1 mouse cellular context compared by ENCODE assay signal in the genomic region with DNA sequence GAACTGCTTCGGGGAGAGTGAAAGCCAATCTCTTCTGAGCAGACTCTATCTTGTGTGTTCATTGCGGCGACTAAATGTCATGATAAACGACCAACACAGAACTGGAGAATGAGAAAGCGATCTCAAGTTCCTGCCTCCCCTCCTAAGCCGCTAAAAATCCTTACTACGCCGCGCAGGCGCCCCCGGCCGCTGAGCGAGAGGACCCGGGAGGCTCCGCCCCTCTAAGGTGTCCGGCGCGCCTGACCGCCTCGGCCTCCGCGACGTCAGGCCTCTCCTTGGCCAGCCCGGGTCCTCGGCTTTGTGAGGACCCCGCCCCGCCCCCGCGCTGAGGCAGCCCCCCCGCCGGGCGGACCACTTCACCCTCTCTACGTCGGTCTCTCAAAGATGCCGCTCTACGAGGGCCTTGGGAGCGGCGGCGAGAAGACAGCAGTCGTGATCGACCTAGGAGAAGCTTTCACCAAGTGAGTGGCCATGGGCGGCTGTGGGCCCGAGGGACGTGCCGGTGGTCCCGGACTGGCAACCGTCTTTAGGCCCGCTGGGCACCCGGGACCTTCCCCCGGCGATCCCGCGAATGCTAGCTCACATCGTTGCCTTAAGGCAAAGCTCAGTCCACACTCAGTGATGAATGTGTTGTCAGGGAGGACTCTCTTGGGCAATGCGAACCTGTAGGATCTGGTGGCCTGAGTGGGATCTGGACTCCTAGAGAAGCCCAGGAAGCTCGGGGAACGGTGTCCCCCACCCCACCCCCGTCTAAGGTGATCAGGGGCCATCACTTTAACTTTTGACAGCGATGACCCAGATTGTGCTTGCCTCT.
A peak's percentile ranks its signal among the peaks of the same experiment; 100 is the strongest.
TF ChIP-seq lines count a peak whose summit lies in the region.

A gene (plus strand): TSS at position 287 of the 814 bp plus-strand sequence.

TF ChIP-seq in CH12.LX, 34 proteins besides CTCF, POLR2A, EP300 and RAD21 (continued from another document):
- no peak; the same call in 1 of the 2 replicates for TF ChIP-seq MAZ (IDR thresholded peaks at IDR 0.05; ENCODE audit: low read depth, low read length)
- TF ChIP-seq BHLHE40 (IDR thresholded peaks at IDR 0.05; ENCODE audit: low read depth, low read length): no peak
- TF ChIP-seq POLR2AphosphoS2 (IDR thresholded peaks at IDR 0.05; ENCODE audit: low read depth, low read length): peak; percentile 80; the same call in 1 of the 2 replicates
- TF ChIP-seq GABPA (IDR thresholded peaks at IDR 0.05; ENCODE audit: insufficient replicate concordance, low read depth, low read length): no peak
- 0 out of 2 replicates have a peak, but pooled peaks have one; percentile 44 for TF ChIP-seq KAT2A (IDR thresholded peaks at IDR 0.05; ENCODE audit: insufficient replicate concordance, low read length)
- TF ChIP-seq TCF12 (IDR thresholded peaks at IDR 0.05; ENCODE audit: low read depth, low read length): peak; percentile 89
- TF ChIP-seq IRF4 (IDR thresholded peaks at IDR 0.05; ENCODE audit: low read depth, low read length): no peak
- no peak for TF ChIP-seq JUN (IDR thresholded peaks at IDR 0.05; ENCODE audit: insufficient read depth, low read depth, low read length)
- TF ChIP-seq RCOR1 (conservative IDR thresholded peaks at IDR 0.05; ENCODE audit: low read depth, low read length): no peak; the same call in 1 of the 2 replicates
- no peak for TF ChIP-seq ZKSCAN1 (IDR thresholded peaks at IDR 0.05; ENCODE audit: borderline replicate concordance, low read depth, low read length)
- TF ChIP-seq SMC3 (IDR thresholded peaks at IDR 0.05; ENCODE audit: low read depth, low read length): no peak
- TF ChIP-seq E2F4 (IDR thresholded peaks at IDR 0.05; ENCODE audit: insufficient replicate concordance, low read depth, low read length): no peak
- TF ChIP-seq NELFE (IDR thresholded peaks at IDR 0.05; ENCODE audit: low read depth, low read length): peak; percentile 97
- TF ChIP-seq HCFC1 (IDR thresholded peaks at IDR 0.05; ENCODE audit: low read depth, low read length): peak; percentile 79
- TF ChIP-seq ZC3H11A (IDR thresholded peaks at IDR 0.05; ENCODE audit: low read depth, low read length): no peak
- no peak for TF ChIP-seq MYC (IDR thresholded peaks at IDR 0.05; ENCODE audit: low read depth, low read length)
- TF ChIP-seq CHD1 (IDR thresholded peaks at IDR 0.05; ENCODE audit: low read depth, low read length): no peak
- TF ChIP-seq ZMIZ1 (IDR thresholded peaks at IDR 0.05; ENCODE audit: low read depth, low read length): peak; percentile 94
- no peak for TF ChIP-seq ZNF384 (IDR thresholded peaks at IDR 0.05; ENCODE audit: low read depth, low read length)
- peak; percentile 47; the same call in 1 of the 2 replicates for TF ChIP-seq MEF2A (IDR thresholded peaks at IDR 0.05; ENCODE audit: borderline replicate concordance, low read depth, low read length)
- TF ChIP-seq MXI1 (IDR thresholded peaks at IDR 0.05; ENCODE audit: low read depth, low read length): peak; percentile 14; the same call in 1 of the 2 replicates
- no peak for TF ChIP-seq USF2 (conservative IDR thresholded peaks at IDR 0.05; ENCODE audit: low read depth, low read length)
- TF ChIP-seq MAFK (IDR thresholded peaks at IDR 0.05; ENCODE audit: insufficient replicate concordance, low read length): no peak
- no peak for TF ChIP-seq PAX5 (IDR thresholded peaks at IDR 0.05; ENCODE audit: low read length)
- peak; percentile 99 for TF ChIP-seq MAX (IDR thresholded peaks at IDR 0.05; ENCODE audit: low read length)
- no peak; the same call in 1 of the 2 replicates for TF ChIP-seq UBTF (IDR thresholded peaks at IDR 0.05; ENCODE audit: low read depth, low read length)
- peak; percentile 92 for TF ChIP-seq NRF1 (IDR thresholded peaks at IDR 0.05; ENCODE audit: low read depth, low read length)
- TF ChIP-seq USF1 (IDR thresholded peaks at IDR 0.05; ENCODE audit: low read depth, low read length): no peak
- TF ChIP-seq ELF1 (IDR thresholded peaks at IDR 0.05; ENCODE audit: low read depth, low read length): peak; percentile 48; the same call in 1 of the 2 replicates
- TF ChIP-seq ETS1 (conservative IDR thresholded peaks at IDR 0.05; ENCODE audit: low read depth, low read length): no peak
- TF ChIP-seq SIN3A (IDR thresholded peaks at IDR 0.05; ENCODE audit: low read length): peak; percentile 44; the same call in 1 of the 2 replicates
- no peak for TF ChIP-seq CHD2 (IDR thresholded peaks at IDR 0.05; ENCODE audit: low read length)
